8 mouse cellular contexts compared by ENCODE assay signal in genomic region chr16:34572406-34573150, GRCm38 (mm10). TPM values are rescaled to one million over a fixed set of nuclear protein-coding genes. Genes with fewer than 3 reads are reported as not detected.
DNase-seq lines count a peak whose midpoint lies in the region; ATAC-seq lines count a peak whose summit lies in the region.

No protein-coding gene starts in this region.

- peak overlapping the region; percentile 84 for H3K4me3 ChIP-seq in embryonic facial prominence, embryonic 15.5 days (replicated peaks)

- intact Hi-C loops in heart, postnatal 25 days (cut with DNase I): loop anchor here (2.0 to 5.0 kb wide), 3 partner anchors 40 to 225 kb away; no protein-coding TSS in a partner anchor

- peaks cover 19% of the 10 kb centered on the region for H3K4me1 ChIP-seq in embryonic facial prominence, embryonic 15.5 days

- ATAC-seq in embryonic facial prominence, embryonic 15.5 days (ENCODE audit: insufficient number of reproducible peaks, low FRiP score, low TSS enrichment, low read depth): no peak

- 0% methylated on average over 57 of the region's 61 CpGs for WGBS in embryonic facial prominence, embryonic 15.5 days

- H3K9ac ChIP-seq in embryonic facial prominence, embryonic 15.5 days: peak overlapping the region; percentile 93

- H3K9me3 ChIP-seq in embryonic facial prominence, embryonic 15.5 days (replicated peaks): no peaks in the 10 kb centered on the region

- H3K36me3 ChIP-seq in embryonic facial prominence, embryonic 15.5 days: no peaks in the 10 kb centered on the region

- H3K27me3 ChIP-seq in embryonic facial prominence, embryonic 15.5 days: no peaks in the 10 kb centered on the region

- peak overlapping the region; percentile 90 for H3K4me2 ChIP-seq in embryonic facial prominence, embryonic 15.5 days (replicated peaks)

- DNase-seq in adrenal gland, adult (ENCODE audit: inconsistent age in 2 of 2, low spot score in 1 of 2): peak; percentile 25 to 70
- DNase-seq in adrenal gland, adult 8-10 months: no peak
- DNase-seq in NIH3T3 (ENCODE audit: low read depth): peak; percentile 42
- peak; percentile 16 for DNase-seq in heart, postnatal 25 days (ENCODE audit: low spot score)
- DNase-seq in kidney, postnatal 4 days: peak; percentile 58 to 68
- DNase-seq in lung, postnatal 36 days: peak; percentile 5
- peak; percentile 58 for DNase-seq in right cerebral cortex, postnatal 4 days

- peak overlapping the region; percentile 93 for H3K27ac ChIP-seq in embryonic facial prominence, embryonic 15.5 days (replicated peaks)

RNA-seq across cellular contexts. Expression of gene Kalrn, which starts 0.8 kb away (rescaled TPM):
- total RNA-seq in adrenal gland, adult 8-10 months (2022): 10 to 100 TPM; 11.2 to 18.8 (median 13.0) TPM
- 12.7 and 14.3 TPM in 2 replicates for polyA plus RNA-seq in embryonic facial prominence, embryonic 15.5 days (2015; fragmentation: Nextera tagmentation; extraction: Ambion mirVana)
- total RNA-seq in heart, postnatal 25 days (2021): 10 to 100 TPM; 26.6 to 31.3 TPM
